Mouse (Mus musculus) liver, embryonic 15.5 days (tissue): Measurements from ENCODE around the gene 1700016C15Rik. TPM values are rescaled to one million over a fixed set of nuclear protein-coding genes. Genes with fewer than 3 reads are reported as not detected.

Experiments used
- ATAC-seq: fragments of 200-750 bp; cut with Nextera tagmentation; 2 replicates; pipeline ENCODE4 v1.8.0; 2017; ENCODE audit warnings: moderate number of reproducible peaks, mild to moderate bottlenecking, moderate library complexity; ENCODE audit not compliant: insufficient read depth
- H3K27ac ChIP-seq: fragments of 300-500 bp; sonication (generic); replicated peaks from 2 replicates; pipeline ENCODE4 v1.5.1; 2015; ENCODE audit warnings: mild to moderate bottlenecking, inconsistent platforms
- H3K27me3 ChIP-seq: fragments of 300-500 bp; sonication (generic); 2 replicates; pipeline ENCODE4 v1.6.1; 2015; ENCODE audit warnings: mild to moderate bottlenecking, inconsistent platforms
- H3K36me3 ChIP-seq: fragments of 300-500 bp; sonication (generic); replicated peaks from 2 replicates; pipeline ENCODE4 v1.6.1; 2015; ENCODE audit warnings: moderate library complexity, mild to moderate bottlenecking, inconsistent platforms
- H3K4me1 ChIP-seq: fragments of 300-500 bp; sonication (generic); replicated peaks from 2 replicates; pipeline ENCODE4 v1.6.1; 2015; ENCODE audit warnings: inconsistent platforms
- H3K4me2 ChIP-seq: fragments of 300-500 bp; sonication (generic); 2 replicates; pipeline ENCODE4 v1.6.1; 2015; ENCODE audit warnings: moderate library complexity, mild to moderate bottlenecking, inconsistent platforms
- H3K4me3 ChIP-seq: fragments of 300-500 bp; sonication (generic); replicated peaks from 2 replicates; pipeline ENCODE4 v1.5.1; 2015; ENCODE audit warnings: mild to moderate bottlenecking, inconsistent platforms
- H3K9ac ChIP-seq: fragments of 300-500 bp; sonication (generic); 2 replicates; pipeline ENCODE4 v1.6.1; 2015; ENCODE audit warnings: moderate library complexity, mild to moderate bottlenecking, inconsistent platforms
- H3K9me3 ChIP-seq: fragments of 300-500 bp; sonication (generic); replicated peaks from 2 replicates; pipeline ENCODE4 v1.6.1; 2016; ENCODE audit warnings: inconsistent platforms
- WGBS: fragments of 180-500 bp; shearing (Covaris S2); methylation state at CpG from one replicate; pipeline ENCODE4 v1.1.7; 2015; ENCODE audit warnings: mixed read lengths; ENCODE audit not compliant: insufficient replicate concordance; 5-methylcytosine and 5-hydroxymethylcytosine counted together
- polyA plus RNA-seq: library from polyadenylated mRNA; unstranded; fragments of >200 nt; fragmentation: Nextera tagmentation; extraction: Ambion mirVana; gene quantifications from 2 replicates; pipeline ENCODE4 v1.2.1, GENCODE M21; 2015

The 1700016C15Rik gene
- polyA plus RNA-seq, result not detected in 2 replicates

DNA sequence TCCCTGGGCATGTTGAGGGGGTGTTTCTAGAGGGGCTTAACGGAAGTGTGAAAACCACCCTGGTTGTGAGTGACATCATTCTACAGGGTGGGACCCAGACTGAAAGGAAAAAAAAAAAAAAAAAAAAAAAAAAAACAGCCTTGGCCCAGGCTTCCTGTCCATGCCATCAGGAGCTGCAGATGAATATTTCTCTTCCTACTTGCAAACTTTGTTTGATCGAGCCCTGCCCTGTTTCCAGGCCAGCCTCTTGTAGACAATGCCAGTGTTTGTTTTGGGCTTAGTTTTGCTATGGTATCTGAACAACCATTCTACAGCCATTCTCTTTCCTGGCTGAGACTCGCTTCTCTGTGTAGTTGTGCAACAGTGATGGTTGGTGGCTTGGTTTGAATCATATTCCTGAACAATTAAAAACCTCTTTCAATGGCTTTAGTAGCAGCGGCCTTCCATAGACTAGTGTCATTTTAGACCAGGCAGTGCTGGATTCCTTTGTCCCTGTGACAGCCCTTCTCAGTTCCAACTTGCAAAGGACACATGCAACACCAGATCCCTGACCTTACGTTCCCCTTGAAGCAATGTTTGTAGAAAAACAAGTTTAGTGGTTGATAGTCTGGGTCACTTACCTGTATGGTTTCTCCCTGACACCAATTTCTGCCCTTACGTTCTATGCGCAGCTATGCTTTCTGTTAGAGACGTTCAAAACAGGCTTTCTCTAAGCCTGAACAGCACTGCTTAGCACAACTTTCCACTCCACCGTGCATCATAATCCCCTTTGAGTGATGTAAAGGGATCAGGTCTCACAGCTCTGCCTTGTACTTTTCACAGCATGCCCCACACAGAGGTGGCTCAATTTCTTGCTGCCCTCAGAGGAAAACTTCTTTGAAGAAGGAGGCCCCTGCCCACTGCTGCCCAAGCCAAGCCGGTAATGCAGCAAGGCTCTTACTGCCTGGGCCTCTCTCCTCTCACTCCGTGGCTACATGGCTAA lies at the start of gene 1700016C15Rik:
Gene 1700016C15Rik (plus strand): TSS at position 772 of the 982 bp plus-strand sequence.
- Histone ChIP-seq H3K9me3 (no peaks in the 10 kb centered on the region), H3K27ac (no peak within 1 kb of the TSS), H3K4me2 (no peak within 1 kb of the TSS), H3K36me3 (no peaks in the 10 kb centered on the region), H3K27me3 (no peaks in the 10 kb centered on the region), H3K4me3 (no peak within 1 kb of the TSS), H3K4me1 (no peaks in the 10 kb centered on the region), H3K9ac (no peak within 1 kb of the TSS)
- ATAC-seq, result no peak
- 64% methylated on average over 11 of the region's 11 CpGs for WGBS

DNA sequence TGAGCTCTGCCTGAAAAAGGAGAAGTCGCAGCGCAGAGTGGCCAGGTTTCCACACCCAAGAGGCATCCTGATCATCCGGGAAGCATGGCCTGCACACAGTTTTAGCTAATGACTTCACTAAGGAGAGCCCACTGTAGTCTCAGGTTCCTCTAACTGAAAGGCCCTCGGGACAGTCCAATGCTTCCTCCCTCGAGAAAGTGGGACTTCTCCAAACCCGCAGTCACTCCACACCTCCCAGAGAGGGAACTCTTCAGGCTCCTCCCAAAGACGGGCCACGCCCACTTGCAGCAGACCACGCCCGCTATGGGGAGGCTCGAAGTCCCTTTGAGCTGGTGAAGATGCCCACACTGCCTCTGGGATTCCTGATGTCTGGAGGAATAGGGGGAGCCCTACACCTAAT lies 48.4 kb upstream of the 1700016C15Rik start:
- Histone ChIP-seq H3K27ac (no peak overlapping the region), H3K4me2 (no peak overlapping the region), H3K9ac (no peak overlapping the region), H3K4me3 (no peak overlapping the region), H3K27me3 (no peaks in the 10 kb centered on the region), H3K9me3 (no peaks in the 10 kb centered on the region), H3K36me3 (no peaks in the 10 kb centered on the region), H3K4me1 (no peaks in the 10 kb centered on the region)
- WGBS, result 26% methylated on average over 11 of the region's 11 CpGs
- ATAC-seq, result peak; percentile 44

DNA sequence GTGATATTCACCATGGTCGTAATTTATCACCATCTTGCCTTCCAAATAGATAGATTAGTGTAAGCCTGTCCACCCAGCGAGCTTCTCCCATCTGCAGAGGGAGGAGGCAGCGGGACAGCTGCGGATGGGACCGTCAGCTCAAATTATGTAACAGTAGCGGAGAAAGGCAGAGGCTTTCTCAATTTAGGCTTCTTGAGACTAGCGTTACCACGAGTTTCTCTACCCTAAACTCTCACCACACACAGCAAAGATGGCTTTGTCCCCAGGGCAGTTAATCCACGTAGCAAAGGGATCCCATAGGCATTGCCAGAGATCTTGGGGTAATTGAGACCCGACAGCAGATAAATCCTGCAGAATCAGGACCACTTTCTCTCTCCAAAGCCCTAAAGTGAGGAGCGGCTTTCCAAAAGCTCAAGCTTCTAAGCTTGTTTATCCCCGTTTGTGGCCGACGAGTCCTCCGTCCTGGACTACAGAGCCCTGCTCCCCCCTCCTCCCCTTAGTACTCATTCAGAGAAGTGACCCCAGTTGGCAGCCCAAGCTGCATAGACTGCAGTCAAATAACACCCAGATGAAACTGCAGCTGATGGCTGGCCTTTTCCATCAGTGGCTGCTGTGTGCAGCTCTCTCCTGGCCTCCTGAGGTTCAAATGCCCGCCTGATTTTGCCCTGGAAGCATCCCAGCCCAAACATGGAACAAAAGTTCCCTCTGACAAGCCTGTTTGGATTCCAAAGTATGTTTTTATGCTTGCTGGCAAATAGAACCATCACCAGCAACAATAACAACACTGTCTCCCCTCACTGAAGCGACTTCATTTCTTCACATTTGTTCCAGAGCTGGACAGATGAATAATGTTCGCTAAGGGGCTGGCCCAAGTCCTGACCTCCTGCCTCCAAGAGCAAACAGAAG lies 45.4 kb upstream of the 1700016C15Rik start:
- no peak for ATAC-seq
- Histone ChIP-seq H3K36me3 (no peaks in the 10 kb centered on the region), H3K4me2 (no peak overlapping the region), H3K27ac (no peak overlapping the region), H3K9ac (no peak overlapping the region), H3K27me3 (no peaks in the 10 kb centered on the region), H3K9me3 (no peaks in the 10 kb centered on the region), H3K4me1 (no peaks in the 10 kb centered on the region), H3K4me3 (no peak overlapping the region)
- WGBS, result 67% methylated on average over 18 of the region's 18 CpGs

DNA sequence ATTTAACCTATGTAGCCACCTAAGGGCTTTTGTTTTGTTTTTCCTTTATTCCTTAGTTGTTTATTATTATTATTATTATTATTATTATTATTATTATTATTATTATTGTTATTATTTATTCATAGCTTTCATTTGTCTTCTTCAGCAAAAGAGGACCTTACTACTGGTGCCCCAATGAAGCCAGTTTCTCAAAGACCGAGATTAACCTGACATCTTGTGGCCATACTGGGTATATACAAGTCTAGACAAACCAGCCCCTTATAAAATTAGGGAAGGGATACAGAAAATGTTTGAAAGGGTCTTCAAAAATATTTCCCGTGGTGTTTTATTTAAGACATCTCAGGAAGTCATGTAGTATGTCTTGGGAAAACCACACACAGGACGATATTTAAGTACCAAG lies 44.7 kb upstream of the 1700016C15Rik start:
- Histone ChIP-seq H3K4me3 (no peak overlapping the region), H3K27ac (no peak overlapping the region), H3K9ac (no peak overlapping the region), H3K36me3 (no peaks in the 10 kb centered on the region), H3K4me1 (no peaks in the 10 kb centered on the region), H3K9me3 (no peaks in the 10 kb centered on the region), H3K4me2 (no peak overlapping the region), H3K27me3 (no peaks in the 10 kb centered on the region)
- no peak for ATAC-seq
- 10% methylated on average over 3 of the region's 3 CpGs for WGBS

DNA sequence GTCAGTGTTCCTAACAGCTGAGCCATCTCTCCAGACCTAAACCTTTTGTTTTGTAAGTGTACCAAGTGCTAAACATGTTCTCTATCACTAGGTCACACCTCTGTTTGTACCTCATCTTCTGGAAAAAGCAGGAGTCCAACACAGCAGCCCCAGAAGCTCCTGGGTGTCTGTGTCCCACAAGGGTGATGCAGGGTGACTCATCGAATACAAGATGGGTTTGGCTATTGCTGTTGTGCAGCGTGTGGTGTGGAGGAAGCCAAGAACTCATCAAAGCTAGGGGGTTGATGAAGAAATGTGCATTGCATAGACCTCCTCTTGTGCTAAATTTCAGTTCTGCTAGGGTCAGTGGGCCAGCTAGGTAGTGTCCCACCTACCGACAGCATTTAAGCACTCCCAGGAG lies 43.5 kb upstream of the 1700016C15Rik start:
- no peaks in the 10 kb centered on the region for H3K4me1 ChIP-seq
- no peak for ATAC-seq
- 41% methylated on average over 3 of the region's 3 CpGs for WGBS
- no peak overlapping the region for H3K9ac ChIP-seq
- H3K4me3 ChIP-seq, result no peak overlapping the region
- H3K36me3 ChIP-seq, result no peaks in the 10 kb centered on the region
- no peaks in the 10 kb centered on the region for H3K27me3 ChIP-seq
- no peaks in the 10 kb centered on the region for H3K9me3 ChIP-seq
- no peak overlapping the region for H3K4me2 ChIP-seq
- no peak overlapping the region for H3K27ac ChIP-seq

DNA sequence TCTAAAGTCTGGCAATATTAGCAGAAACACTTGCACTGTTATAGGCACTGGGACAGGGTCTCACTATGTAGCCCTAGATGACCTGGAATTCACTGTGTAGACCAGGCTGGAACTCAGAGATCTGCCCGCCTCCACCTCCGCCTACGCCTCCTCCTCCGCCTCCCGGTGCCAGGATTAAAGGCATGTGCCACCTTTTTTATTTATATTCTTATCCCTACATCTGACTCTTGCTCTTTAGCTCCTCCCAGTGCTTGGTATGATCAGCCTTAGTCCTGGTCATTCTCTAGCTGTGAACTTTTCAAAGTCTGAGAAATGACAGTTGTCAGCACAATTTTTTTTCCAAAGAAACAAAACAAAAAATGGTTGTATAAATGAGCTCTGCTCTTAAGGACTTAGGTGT lies 42.6 kb upstream of the 1700016C15Rik start:
- no peak overlapping the region for H3K27ac ChIP-seq
- no peaks in the 10 kb centered on the region for H3K36me3 ChIP-seq
- H3K4me3 ChIP-seq, result no peak overlapping the region
- 74% methylated on average over 5 of the region's 5 CpGs for WGBS
- H3K9me3 ChIP-seq, result no peaks in the 10 kb centered on the region
- H3K9ac ChIP-seq, result no peak overlapping the region
- no peaks in the 10 kb centered on the region for H3K27me3 ChIP-seq
- ATAC-seq, result no peak
- H3K4me2 ChIP-seq, result no peak overlapping the region
- no peaks in the 10 kb centered on the region for H3K4me1 ChIP-seq

DNA sequence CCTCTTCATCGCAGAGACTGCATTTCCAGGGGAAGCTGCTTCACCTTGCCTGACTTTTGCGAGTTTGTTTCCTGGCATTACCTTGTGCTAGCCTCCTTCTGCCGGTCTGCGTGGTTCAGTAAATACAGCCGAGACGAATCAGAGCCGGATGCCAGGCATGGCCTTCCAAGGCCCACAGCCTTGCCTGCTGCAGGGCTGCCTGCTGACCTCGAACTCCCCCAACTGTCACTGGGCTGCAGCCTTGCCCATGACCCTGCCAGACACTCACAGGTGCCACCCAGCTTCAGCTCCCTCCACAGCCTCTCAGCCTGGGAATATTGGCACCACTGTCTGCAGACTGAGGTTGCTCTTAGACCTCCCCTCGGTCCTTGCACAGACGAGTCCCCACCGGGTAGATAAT lies 37.1 kb upstream of the 1700016C15Rik start:
- Histone ChIP-seq H3K4me3 (no peak overlapping the region), H3K4me2 (no peak overlapping the region), H3K27me3 (no peaks in the 10 kb centered on the region), H3K27ac (no peak overlapping the region), H3K9me3 (no peaks in the 10 kb centered on the region), H3K9ac (no peak overlapping the region), H3K36me3 (no peaks in the 10 kb centered on the region), H3K4me1 (no peaks in the 10 kb centered on the region)
- ATAC-seq, result no peak
- 60% methylated on average over 11 of the region's 11 CpGs for whole genome bisulfite sequencing

DNA sequence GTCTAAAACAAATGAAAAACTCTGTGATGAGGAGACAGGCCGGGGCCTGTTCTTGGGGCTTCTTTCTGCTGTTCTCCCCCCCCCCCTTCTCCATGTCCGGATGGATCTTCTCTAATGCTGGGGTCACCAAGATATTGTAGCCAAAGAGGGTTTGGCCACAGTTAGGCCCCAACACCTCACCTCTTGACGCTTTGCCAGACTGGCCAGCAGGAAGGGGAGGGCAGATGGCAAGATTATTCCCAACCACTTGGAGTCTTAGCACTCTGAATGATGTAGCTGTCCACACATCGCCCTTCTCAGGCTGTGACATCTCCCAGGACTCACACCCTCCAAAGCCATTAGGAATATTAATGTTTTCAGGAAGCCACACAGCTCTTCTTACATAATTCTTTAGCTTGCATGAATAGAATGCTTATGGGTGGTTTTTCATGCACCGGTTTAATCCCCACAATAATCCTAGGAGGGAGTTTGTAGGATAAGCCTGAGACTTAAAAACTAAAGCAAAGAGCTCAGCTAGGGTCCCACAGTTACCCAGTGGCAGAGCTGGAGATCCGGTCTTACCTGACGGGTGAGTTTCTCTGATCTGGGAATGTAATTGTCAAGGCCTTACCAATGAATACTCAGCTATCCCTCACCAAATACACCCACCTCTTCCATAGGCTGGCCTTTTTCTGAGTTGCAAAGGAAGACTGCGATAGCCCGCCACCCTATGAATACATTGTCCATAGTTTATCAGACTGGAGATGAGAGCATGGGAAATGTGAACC lies 35.9 kb upstream of the 1700016C15Rik start:
- Histone ChIP-seq H3K27me3 (no peaks in the 10 kb centered on the region), H3K4me3 (no peak overlapping the region), H3K27ac (no peak overlapping the region), H3K4me2 (no peak overlapping the region), H3K9me3 (no peaks in the 10 kb centered on the region), H3K4me1 (no peaks in the 10 kb centered on the region), H3K36me3 (no peaks in the 10 kb centered on the region), H3K9ac (no peak overlapping the region)
- 59% methylated on average over 9 of the region's 9 CpGs for WGBS
- ATAC-seq, result no peak

DNA sequence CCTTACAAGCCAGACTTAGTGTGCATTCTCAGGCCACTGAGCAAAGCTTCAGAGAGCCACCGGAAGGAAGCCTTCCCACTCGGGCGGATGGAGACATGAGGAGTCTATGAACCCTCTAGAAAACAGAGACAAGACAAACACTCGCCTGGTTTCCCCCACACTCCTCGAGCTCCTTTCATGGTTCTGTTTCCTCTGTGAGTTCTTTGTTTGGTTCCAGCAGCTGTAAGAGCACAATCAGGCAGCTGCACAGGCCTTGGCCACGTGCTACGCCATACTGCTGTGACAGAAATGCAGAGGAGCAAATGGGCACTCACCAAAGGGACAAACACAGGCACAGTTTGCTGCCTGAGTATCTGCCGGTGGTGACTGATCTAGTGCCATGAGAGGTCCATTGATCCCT lies 29.1 kb upstream of the 1700016C15Rik start:
- no peak for ATAC-seq
- WGBS, result 52% methylated on average over 8 of the region's 8 CpGs

DNA sequence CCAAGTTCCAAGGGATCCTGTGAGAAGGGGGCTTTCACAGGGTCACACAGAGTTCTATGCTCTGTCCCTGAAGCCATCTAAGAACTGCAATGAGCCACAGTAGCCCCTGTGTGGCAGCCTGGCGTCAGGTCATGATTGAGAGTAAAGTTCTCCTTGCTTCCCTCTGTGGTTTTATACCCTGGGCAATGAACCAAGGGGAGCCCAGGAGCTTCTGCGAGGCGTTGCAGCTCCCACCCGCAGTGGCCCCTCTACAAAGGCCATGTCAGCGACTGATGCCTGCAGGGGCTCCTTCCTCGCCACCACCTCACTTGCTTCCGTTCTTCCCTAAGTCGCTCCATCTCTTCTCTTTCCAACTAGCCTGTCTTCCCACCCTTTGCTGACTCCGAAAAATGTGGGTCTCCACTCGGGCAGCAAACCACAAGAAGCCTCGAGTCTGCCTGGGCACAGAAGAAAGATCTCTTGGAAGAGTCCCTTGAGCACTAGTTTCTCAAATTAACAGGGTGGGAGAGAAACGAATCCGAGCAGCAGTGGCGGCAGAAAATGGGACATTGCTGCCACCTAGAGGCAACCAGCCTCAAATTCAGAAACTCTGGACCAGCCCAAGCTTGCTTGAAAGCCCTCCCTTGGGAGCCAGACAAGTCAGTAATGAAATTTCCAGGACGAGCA lies 27.0 kb upstream of the 1700016C15Rik start:
- Histone ChIP-seq H3K27me3 (no peaks in the 10 kb centered on the region), H3K27ac (no peak overlapping the region), H3K4me1 (peaks cover 6% of the 10 kb centered on the region; the same call in 1 of the 2 replicates), H3K4me2 (peak overlapping the region; percentile 71), H3K9me3 (no peaks in the 10 kb centered on the region), H3K36me3 (no peaks in the 10 kb centered on the region), H3K9ac (peak overlapping the region; percentile 4; the same call in 1 of the 2 replicates), H3K4me3 (peak overlapping the region; percentile 48)
- WGBS, result 1% methylated on average over 15 of the region's 15 CpGs
- peak; percentile 29; the same call in 1 of the 2 replicates for ATAC-seq

More for the DNA sequence above, 29.1 kb upstream of the 1700016C15Rik start:
- Histone ChIP-seq H3K9me3 (no peaks in the 10 kb centered on the region), H3K4me3 (no peak overlapping the region), H3K4me1 (peaks cover 6% of the 10 kb centered on the region; the same call in 1 of the 2 replicates), H3K9ac (no peak overlapping the region), H3K4me2 (no peak overlapping the region), H3K27ac (no peak overlapping the region), H3K27me3 (no peaks in the 10 kb centered on the region), H3K36me3 (no peaks in the 10 kb centered on the region)
